Mouse (Mus musculus) small intestine, adult 2 months (tissue): Measurements from ENCODE around the gene Axin2. TPM values are rescaled to one million over a fixed set of nuclear protein-coding genes. Genes with fewer than 3 reads are reported as not detected.
A peak's percentile ranks its signal among the peaks of the same experiment; 100 is the strongest.

ENCODE experiments used
- H3K27ac ChIP-seq: fragments of 200-500 bp; 2 replicates; pipeline ENCODE4 v1.5.1; 2012; ENCODE audit warnings: low read depth, low read length, control low read depth, inconsistent platforms; ENCODE audit not compliant: insufficient read depth
- H3K27me3 ChIP-seq: fragments of 200-500 bp; 2 replicates; pipeline ENCODE4 v1.6.1; 2012; ENCODE audit warnings: mild to moderate bottlenecking, moderate library complexity, low read length, inconsistent platforms; ENCODE audit not compliant: control insufficient read depth, insufficient read depth
- H3K36me3 ChIP-seq: fragments of 200-500 bp; 2 replicates; pipeline ENCODE4 v1.6.1; 2012; ENCODE audit warnings: mild to moderate bottlenecking, low read length, control low read depth, inconsistent platforms; ENCODE audit not compliant: control insufficient read depth, insufficient read depth
- H3K4me1 ChIP-seq: fragments of 200-500 bp; 2 replicates; pipeline ENCODE4 v1.6.1; 2012; ENCODE audit warnings: low read length, inconsistent platforms, mixed read lengths; ENCODE audit not compliant: control insufficient read depth, insufficient read depth, insufficient read length
- H3K4me3 ChIP-seq: fragments of 200-500 bp; 2 replicates; pipeline ENCODE4 v1.5.1; 2012; ENCODE audit warnings: low read depth, mild to moderate bottlenecking, control low read depth, inconsistent platforms, low read length, moderate library complexity
- CTCF ChIP-seq: fragments of 200-500 bp; IDR thresholded peaks from 2 replicates; pipeline ENCODE4 v1.5.1; 2012; ENCODE audit warnings: low read depth, mild to moderate bottlenecking, control low read depth, inconsistent platforms, low read length, moderate library complexity, mixed read lengths; ENCODE audit not compliant: insufficient replicate concordance, insufficient read length; ENCODE audit errors: extremely low read depth
- POLR2A ChIP-seq: fragments of 200-500 bp; IDR thresholded peaks from 2 replicates; pipeline ENCODE4 v1.6.1; 2012; ENCODE audit warnings: low read depth, mild to moderate bottlenecking, control low read depth, inconsistent platforms, low read length, moderate library complexity
- WGBS: fragments of 180-500 bp; shearing (Covaris S2); methylation state at CpG from one replicate; pipeline ENCODE4 v1.1.7; 2018; 5-methylcytosine and 5-hydroxymethylcytosine counted together
- polyA plus RNA-seq: library from polyadenylated mRNA; depleted of rRNA; stranded (reverse); fragments of >200 nt; gene quantifications from 2 replicates; pipeline ENCODE4 v1.2.3, GENCODE M21; 2012

Gene Axin2
- polyA plus RNA-seq, 1 experiment, result 48.5 TPM

GRCm38 (mm10) chr11:108920636-108921505, 722 bp downstream of the Axin2 start:
- Histone ChIP-seq H3K36me3 (peaks cover 8% of the 10 kb centered on the region; the same call in 1 of the 2 replicates), H3K27me3 (no peaks in the 10 kb centered on the region), H3K27ac (peak overlapping the region; percentile 82), H3K4me3 (peak overlapping the region; percentile 76), H3K4me1 (peaks cover 10% of the 10 kb centered on the region)
- 2% methylated on average over 104 of the region's 104 CpGs for WGBS
- no peak for TF ChIP-seq CTCF
- no peak; the same call in 1 of the 2 replicates for TF ChIP-seq POLR2A

- H3K4me3 ChIP-seq, result peak overlapping the region; percentile 76
- peak overlapping the region; percentile 47 for H3K27ac ChIP-seq
- TF ChIP-seq CTCF, result no peak
- no peak for TF ChIP-seq POLR2A
- H3K27me3 ChIP-seq, result no peaks in the 10 kb centered on the region
- peaks cover 12% of the 10 kb centered on the region; the same call in 1 of the 2 replicates for H3K36me3 ChIP-seq
- under 1% methylated on average over 60 of the region's 62 CpGs for WGBS
- peaks cover 15% of the 10 kb centered on the region for H3K4me1 ChIP-seq
Measured at GRCm38 (mm10) chr11:108921506-108922455, 1.6 kb downstream of the Axin2 start.

- no peak for TF ChIP-seq POLR2A
- no peak for TF ChIP-seq CTCF
- H3K27ac ChIP-seq, result peak overlapping the region; percentile 39; the same call in 1 of the 2 replicates
- WGBS, result 2% methylated on average over 31 of the region's 32 CpGs
- H3K4me3 ChIP-seq, result peak overlapping the region; percentile 76
- no peaks in the 10 kb centered on the region for H3K27me3 ChIP-seq
- peaks cover 20% of the 10 kb centered on the region for H3K4me1 ChIP-seq
- H3K36me3 ChIP-seq, result peaks cover 15% of the 10 kb centered on the region
Measured at GRCm38 (mm10) chr11:108922511-108923187, 2.5 kb downstream of the Axin2 start.

GRCm38 (mm10) chr11:108923188-108923575, 3.0 kb downstream of the Axin2 start:
- Histone ChIP-seq H3K27ac (peak overlapping the region; percentile 28; the same call in 1 of the 2 replicates), H3K36me3 (peaks cover 17% of the 10 kb centered on the region), H3K27me3 (no peaks in the 10 kb centered on the region), H3K4me3 (peak overlapping the region; percentile 76), H3K4me1 (peaks cover 20% of the 10 kb centered on the region)
- WGBS, result 12% methylated on average over 17 of the region's 17 CpGs
- TF ChIP-seq CTCF (no peak), POLR2A (no peak)

- TF ChIP-seq POLR2A, result no peak
- TF ChIP-seq CTCF, result no peak
- peaks cover 22% of the 10 kb centered on the region for H3K36me3 ChIP-seq
- H3K27me3 ChIP-seq, result no peaks in the 10 kb centered on the region
- peak overlapping the region; percentile 76 for H3K4me3 ChIP-seq
- WGBS, result 21% methylated on average over 13 of the region's 13 CpGs
- H3K4me1 ChIP-seq, result peaks cover 23% of the 10 kb centered on the region
- peak overlapping the region; percentile 28; the same call in 1 of the 2 replicates for H3K27ac ChIP-seq
Measured at GRCm38 (mm10) chr11:108923781-108924180, 3.6 kb downstream of the Axin2 start.

- Histone ChIP-seq H3K27me3 (no peaks in the 10 kb centered on the region), H3K36me3 (peaks cover 22% of the 10 kb centered on the region), H3K27ac (no peak overlapping the region), H3K4me3 (peak overlapping the region; percentile 76; the same call in 1 of the 2 replicates), H3K4me1 (peaks cover 25% of the 10 kb centered on the region)
- TF ChIP-seq POLR2A (no peak), CTCF (no peak)
- WGBS, result 16% methylated on average over 5 of the region's 5 CpGs
Measured at GRCm38 (mm10) chr11:108924346-108924745, 4.2 kb downstream of the Axin2 start.

- H3K36me3 ChIP-seq, result peaks cover 22% of the 10 kb centered on the region
- H3K4me3 ChIP-seq, result peak overlapping the region; percentile 53
- H3K27ac ChIP-seq, result no peak overlapping the region
- TF ChIP-seq CTCF (peak; percentile 68; the same call in 1 of the 2 replicates), POLR2A (no peak)
- 6% methylated on average over 6 of the region's 6 CpGs for WGBS
- H3K4me1 ChIP-seq, result peaks cover 25% of the 10 kb centered on the region
- no peaks in the 10 kb centered on the region for H3K27me3 ChIP-seq
Measured at GRCm38 (mm10) chr11:108925202-108925601, 5.1 kb downstream of the Axin2 start.
